Mouse (Mus musculus): ENCODE measurements around the gene Cacna2d2. TPM values are rescaled to one million over a fixed set of nuclear protein-coding genes. Genes with fewer than 3 reads are reported as not detected.

Gene Cacna2d2
- 3.4 TPM for total RNA-seq (2023)

GRCm38 (mm10) chr9:107399491-107399971, at the start of gene Cacna2d2:
Gene Cacna2d2, plus strand, starts transcription at chr9:107399612.

GRCm38 (mm10) chr9:107533791-107534407, 134.5 kb downstream of the Cacna2d2 start, which contains the start of gene Tmem115:
Gene Tmem115, plus strand, starts transcription at chr9:107533945.

GRCm38 (mm10) chr9:107541474-107542351, 142.3 kb downstream of the Cacna2d2 start, which contains the start of the genes Cyb561d2 and Nprl2:
Gene Cyb561d2, minus strand, starts transcription at chr9:107542193.
Gene Nprl2, plus strand, starts transcription at chr9:107542226.

GRCm38 (mm10) chr9:107547026-107547425, 147.6 kb downstream of the Cacna2d2 start, which contains the start of gene Zmynd10:
Gene Zmynd10, plus strand, starts transcription at chr9:107547298.

GRCm38 (mm10) chr9:107551117-107551889, 151.9 kb downstream of the Cacna2d2 start, which contains the start of gene Rassf1:
Gene Rassf1, plus strand, starts transcription at chr9:107551555.

GRCm38 (mm10) chr9:107563029-107563581, 163.7 kb downstream of the Cacna2d2 start, which contains the start of gene Tusc2:
Gene Tusc2, plus strand, starts transcription at chr9:107563255.

GRCm38 (mm10) chr9:107567702-107568319, 168.4 kb downstream of the Cacna2d2 start, which contains the start of gene Hyal2:
Gene Hyal2, plus strand, starts transcription at chr9:107567945.

GRCm38 (mm10) chr9:107576357-107577107, 177.1 kb downstream of the Cacna2d2 start, which contains the start of gene Hyal1:
Gene Hyal1, plus strand, starts transcription at chr9:107576927.

GRCm38 (mm10) chr9:107578587-107578986, 179.2 kb downstream of the Cacna2d2 start, which contains the start of gene Naa80:
Gene Naa80, plus strand, starts transcription at chr9:107578887.

Other genes with a start within 250 kb of the Cacna2d2 start
- gene Dock3, start 167.7 kb upstream of the Cacna2d2 start, total RNA-seq (2023): not detected
- 68.0 TPM for gene Mapkapk3, start 109.7 kb upstream of the Cacna2d2 start, total RNA-seq (2023)
- gene Cish, start 103.6 kb upstream of the Cacna2d2 start, total RNA-seq (2023): 34.2 TPM
- 10.0 TPM for gene Hemk1, start 61.3 kb upstream of the Cacna2d2 start, total RNA-seq (2023)
- gene 6430571L13Rik, start 59.0 kb upstream of the Cacna2d2 start, total RNA-seq (2023): 0.65 TPM
- 28.2 TPM for gene Tmem115, start 134.3 kb downstream of the Cacna2d2 start, total RNA-seq (2023)
- gene Cyb561d2, start 142.6 kb downstream of the Cacna2d2 start, total RNA-seq (2023): 14.7 TPM
- 28.5 TPM for gene Nprl2, start 142.6 kb downstream of the Cacna2d2 start, total RNA-seq (2023)
- gene Zmynd10, start 147.7 kb downstream of the Cacna2d2 start, total RNA-seq (2023): 0.86 TPM
- gene Rassf1, start 151.9 kb downstream of the Cacna2d2 start, total RNA-seq (2023): 76.0 TPM
- 16.4 TPM for gene Tusc2, start 163.6 kb downstream of the Cacna2d2 start, total RNA-seq (2023)
- gene Hyal2, start 168.3 kb downstream of the Cacna2d2 start, total RNA-seq (2023): 2.3 TPM
- gene Hyal1, start 177.3 kb downstream of the Cacna2d2 start, total RNA-seq (2023): 2.0 TPM
- gene Naa80, start 179.3 kb downstream of the Cacna2d2 start, total RNA-seq (2023): 9.3 TPM
- gene Hyal3, start 181.2 kb downstream of the Cacna2d2 start, total RNA-seq (2023): 1.7 TPM
- 42.1 TPM for gene Ifrd2, start 188.0 kb downstream of the Cacna2d2 start, total RNA-seq (2023)
- 0.83 TPM for gene Sema3b, start 209.6 kb downstream of the Cacna2d2 start, total RNA-seq (2023)
- gene Gnai2, start 235.8 kb downstream of the Cacna2d2 start, total RNA-seq (2023): 494 TPM